Mouse (Mus musculus): ENCODE data around the gene Dlgap4. TPM values are rescaled to one million over a fixed set of nuclear protein-coding genes. Genes with fewer than 3 reads are reported as not detected.

The Dlgap4 gene
- polyA plus RNA-seq, 1 experiment from 2014 or later, result 74.8 TPM

DNA sequence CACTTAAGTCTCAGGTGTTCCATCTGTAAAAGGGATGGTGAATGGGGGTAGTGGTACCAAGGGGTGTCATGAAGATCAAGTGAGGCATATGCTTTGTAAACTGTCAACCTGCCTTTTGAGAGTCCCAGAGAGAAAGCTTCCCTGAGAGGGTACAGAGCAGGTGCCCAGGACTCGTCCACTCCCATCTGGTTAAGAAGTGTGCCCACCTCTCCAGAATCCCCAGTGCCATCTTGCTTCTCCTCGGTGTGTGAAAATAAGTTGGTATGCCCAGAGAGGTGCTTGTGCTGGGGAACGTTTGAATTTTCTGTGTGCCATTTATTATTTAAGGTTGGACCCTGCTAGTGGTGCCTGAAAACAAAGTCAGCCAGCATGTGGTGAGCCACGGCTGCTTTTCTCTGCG is 109.2 kb downstream of the Dlgap4 start:
- H3K4me2 ChIP-seq (ENCODE audit: low read length), result peak overlapping the region; percentile 80
- DNase-seq (ENCODE audit: low spot score), result no peak
- WGBS, result 68% methylated on average over 5 of the region's 5 CpGs
- ATAC-seq (replicated peaks; ENCODE audit: low FRiP score, low TSS enrichment, low read depth), result no peak
- peaks cover 64% of the 10 kb centered on the region for H3K4me1 ChIP-seq (replicated peaks; ENCODE audit: control insufficient read depth, insufficient read depth, low read length)
- H3K36me3 ChIP-seq (ENCODE audit: control insufficient read depth, insufficient read depth, low read length), result no peaks in the 10 kb centered on the region
- H3K27ac ChIP-seq (ENCODE audit: low read depth), result no peak overlapping the region
- H3K4me3 ChIP-seq (ENCODE audit: low read depth, low read length), result peak overlapping the region; percentile 84
- H3K9me3 ChIP-seq (ENCODE audit: control insufficient read depth, low read length), result no peaks in the 10 kb centered on the region
- peak overlapping the region; percentile 93 for H3K9ac ChIP-seq (ENCODE audit: low read length)
- H3K27me3 ChIP-seq (replicated peaks; ENCODE audit: control insufficient read depth, insufficient read depth, low read length), result no peaks in the 10 kb centered on the region

DNA sequence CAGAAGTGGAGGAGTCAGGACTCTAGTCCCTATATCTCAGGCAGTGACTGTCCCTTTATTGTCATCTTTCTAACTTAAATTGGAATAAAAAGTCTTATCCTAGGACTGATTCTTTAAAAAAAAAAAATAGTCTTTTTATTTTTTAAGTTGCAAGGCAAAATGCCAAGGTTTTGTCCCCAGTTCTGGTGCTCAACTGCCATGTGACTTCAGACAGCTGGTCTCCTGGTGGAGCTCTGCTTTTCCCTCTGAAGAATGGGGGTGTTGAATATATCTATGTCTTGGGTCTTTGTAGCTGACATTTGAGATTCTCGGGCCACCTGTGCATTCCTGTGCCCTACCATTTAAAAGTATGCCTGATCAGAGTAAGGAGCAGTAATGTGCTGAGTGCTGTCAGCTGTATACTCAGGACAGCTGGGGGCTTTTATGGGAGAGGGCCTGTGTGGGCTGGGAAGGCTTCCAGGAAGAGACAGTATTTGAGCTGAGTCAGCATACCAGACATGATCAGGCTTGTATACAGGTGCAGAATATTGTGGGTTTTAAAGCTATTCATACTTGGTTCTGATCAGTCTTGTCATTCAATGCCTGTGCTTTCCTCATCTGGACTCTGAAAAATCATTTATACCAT is 110.5 kb downstream of the Dlgap4 start:
- 61% methylated on average over 1 of the region's 1 CpGs for WGBS
- H3K4me1 ChIP-seq (replicated peaks; ENCODE audit: control insufficient read depth, insufficient read depth, low read length), result peaks cover 52% of the 10 kb centered on the region
- H3K9me3 ChIP-seq (ENCODE audit: control insufficient read depth, low read length), result no peaks in the 10 kb centered on the region
- H3K27me3 ChIP-seq (replicated peaks; ENCODE audit: control insufficient read depth, insufficient read depth, low read length), result no peaks in the 10 kb centered on the region
- ATAC-seq (replicated peaks; ENCODE audit: low FRiP score, low TSS enrichment, low read depth), result no peak
- H3K4me3 ChIP-seq (ENCODE audit: low read depth, low read length), result no peak overlapping the region
- no peaks in the 10 kb centered on the region for H3K36me3 ChIP-seq (ENCODE audit: control insufficient read depth, insufficient read depth, low read length)
- H3K4me2 ChIP-seq (ENCODE audit: low read length), result no peak overlapping the region
- no peak overlapping the region for H3K27ac ChIP-seq (ENCODE audit: low read depth)
- DNase-seq (ENCODE audit: low spot score), result no peak
- no peak overlapping the region for H3K9ac ChIP-seq (ENCODE audit: low read length)

DNA sequence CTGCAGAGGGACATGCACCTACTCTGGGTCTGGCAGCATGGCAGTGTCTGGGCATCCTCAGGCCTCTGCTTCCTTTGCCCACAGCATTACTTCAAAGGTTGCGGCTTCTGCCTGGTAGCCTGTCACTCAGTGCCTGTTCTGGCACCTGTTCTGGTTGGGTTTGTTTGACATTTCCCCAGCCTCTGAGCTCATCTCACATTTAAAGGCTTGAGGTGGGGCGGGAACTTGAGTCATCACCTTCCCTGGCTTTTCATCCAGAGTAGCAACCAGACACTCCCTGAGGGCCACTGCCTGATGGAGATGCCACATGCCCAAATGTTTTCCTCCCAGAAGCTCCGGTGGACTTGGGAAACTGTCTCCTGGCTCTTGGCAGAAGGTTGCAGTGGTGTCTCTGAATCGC is 111.4 kb downstream of the Dlgap4 start:
- DNase-seq (ENCODE audit: low spot score) (no peak), ATAC-seq (replicated peaks; ENCODE audit: low FRiP score, low TSS enrichment, low read depth) (no peak)
- Histone ChIP-seq H3K4me2 (ENCODE audit: low read length) (no peak overlapping the region), H3K4me1 (replicated peaks; ENCODE audit: control insufficient read depth, insufficient read depth, low read length) (peaks cover 55% of the 10 kb centered on the region), H3K27me3 (replicated peaks; ENCODE audit: control insufficient read depth, insufficient read depth, low read length) (no peaks in the 10 kb centered on the region), H3K9me3 (ENCODE audit: control insufficient read depth, low read length) (no peaks in the 10 kb centered on the region), H3K4me3 (ENCODE audit: low read depth, low read length) (no peak overlapping the region), H3K36me3 (ENCODE audit: control insufficient read depth, insufficient read depth, low read length) (no peaks in the 10 kb centered on the region), H3K9ac (ENCODE audit: low read length) (no peak overlapping the region), H3K27ac (ENCODE audit: low read depth) (no peak overlapping the region)
- WGBS, result 63% methylated on average over 4 of the region's 4 CpGs

DNA sequence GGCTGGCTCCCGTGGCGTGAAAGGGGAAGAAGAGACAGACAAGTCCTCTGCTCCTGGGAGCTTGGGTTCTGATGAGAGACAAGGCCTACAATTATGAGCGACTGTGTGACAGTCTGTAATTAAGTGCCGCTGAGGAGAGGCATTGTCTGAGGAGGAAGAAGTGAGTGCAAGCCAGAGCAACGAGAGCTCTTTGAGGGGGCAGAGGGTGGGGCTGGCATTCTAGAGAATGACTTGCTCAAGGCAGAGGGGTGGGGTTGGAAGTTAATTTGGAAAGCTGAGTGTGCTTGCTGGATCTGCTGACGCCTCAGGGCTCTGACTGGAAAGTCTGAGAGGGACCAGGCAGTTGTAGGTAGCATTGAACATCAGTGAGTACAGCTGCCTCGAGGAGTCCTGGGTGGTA is 112.8 kb downstream of the Dlgap4 start:
- DNase-seq (ENCODE audit: low spot score) (no peak), ATAC-seq (replicated peaks; ENCODE audit: low FRiP score, low TSS enrichment, low read depth) (no peak; the same call in 1 of the 2 replicates)
- H3K27me3 ChIP-seq (replicated peaks; ENCODE audit: control insufficient read depth, insufficient read depth, low read length), result no peaks in the 10 kb centered on the region
- 39% methylated on average over 7 of the region's 7 CpGs for WGBS
- H3K36me3 ChIP-seq (ENCODE audit: control insufficient read depth, insufficient read depth, low read length), result no peaks in the 10 kb centered on the region
- peaks cover 61% of the 10 kb centered on the region for H3K4me1 ChIP-seq (replicated peaks; ENCODE audit: control insufficient read depth, insufficient read depth, low read length)
- no peaks in the 10 kb centered on the region for H3K9me3 ChIP-seq (ENCODE audit: control insufficient read depth, low read length)
- no peak overlapping the region for H3K4me3 ChIP-seq (ENCODE audit: low read depth, low read length)
- H3K27ac ChIP-seq (ENCODE audit: low read depth), result peak overlapping the region; percentile 34; the same call in 1 of the 2 replicates
- no peak overlapping the region for H3K9ac ChIP-seq (ENCODE audit: low read length)
- H3K4me2 ChIP-seq (ENCODE audit: low read length), result 0 out of 2 replicates have a peak overlapping the region, but pooled peaks have one; percentile 8

DNA sequence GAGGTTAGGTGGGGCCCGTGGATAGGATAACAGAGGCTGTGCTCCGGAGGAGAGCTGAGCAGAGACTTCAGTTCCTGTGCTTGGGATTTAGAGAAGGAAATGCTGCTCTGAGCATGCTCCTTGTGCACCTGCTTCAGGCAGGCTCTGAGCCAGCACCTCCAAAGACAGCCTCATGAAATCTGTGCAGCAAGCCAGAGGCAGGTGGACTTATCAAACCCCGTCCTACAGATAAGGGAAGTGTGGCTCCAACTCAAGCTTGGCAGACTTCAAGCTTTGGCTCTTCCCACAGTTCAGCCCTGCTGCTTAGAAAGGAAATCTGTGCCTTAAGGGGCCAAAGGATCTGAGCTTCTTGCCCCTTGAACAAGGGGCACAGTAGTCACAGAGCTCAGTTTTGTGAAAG is 113.4 kb downstream of the Dlgap4 start:
- H3K9me3 ChIP-seq (ENCODE audit: control insufficient read depth, low read length), result no peaks in the 10 kb centered on the region
- WGBS, result 49% methylated on average over 3 of the region's 3 CpGs
- H3K9ac ChIP-seq (ENCODE audit: low read length), result no peak overlapping the region
- H3K27ac ChIP-seq (ENCODE audit: low read depth), result peak overlapping the region; percentile 34; the same call in 1 of the 2 replicates
- no peaks in the 10 kb centered on the region for H3K36me3 ChIP-seq (ENCODE audit: control insufficient read depth, insufficient read depth, low read length)
- no peaks in the 10 kb centered on the region for H3K27me3 ChIP-seq (replicated peaks; ENCODE audit: control insufficient read depth, insufficient read depth, low read length)
- H3K4me1 ChIP-seq (replicated peaks; ENCODE audit: control insufficient read depth, insufficient read depth, low read length), result peaks cover 63% of the 10 kb centered on the region
- no peak overlapping the region for H3K4me3 ChIP-seq (ENCODE audit: low read depth, low read length)
- no peak for DNase-seq (ENCODE audit: low spot score)
- no peak for ATAC-seq (replicated peaks; ENCODE audit: low FRiP score, low TSS enrichment, low read depth)
- H3K4me2 ChIP-seq (ENCODE audit: low read length), result 0 out of 2 replicates have a peak overlapping the region, but pooled peaks have one; percentile 8

DNA sequence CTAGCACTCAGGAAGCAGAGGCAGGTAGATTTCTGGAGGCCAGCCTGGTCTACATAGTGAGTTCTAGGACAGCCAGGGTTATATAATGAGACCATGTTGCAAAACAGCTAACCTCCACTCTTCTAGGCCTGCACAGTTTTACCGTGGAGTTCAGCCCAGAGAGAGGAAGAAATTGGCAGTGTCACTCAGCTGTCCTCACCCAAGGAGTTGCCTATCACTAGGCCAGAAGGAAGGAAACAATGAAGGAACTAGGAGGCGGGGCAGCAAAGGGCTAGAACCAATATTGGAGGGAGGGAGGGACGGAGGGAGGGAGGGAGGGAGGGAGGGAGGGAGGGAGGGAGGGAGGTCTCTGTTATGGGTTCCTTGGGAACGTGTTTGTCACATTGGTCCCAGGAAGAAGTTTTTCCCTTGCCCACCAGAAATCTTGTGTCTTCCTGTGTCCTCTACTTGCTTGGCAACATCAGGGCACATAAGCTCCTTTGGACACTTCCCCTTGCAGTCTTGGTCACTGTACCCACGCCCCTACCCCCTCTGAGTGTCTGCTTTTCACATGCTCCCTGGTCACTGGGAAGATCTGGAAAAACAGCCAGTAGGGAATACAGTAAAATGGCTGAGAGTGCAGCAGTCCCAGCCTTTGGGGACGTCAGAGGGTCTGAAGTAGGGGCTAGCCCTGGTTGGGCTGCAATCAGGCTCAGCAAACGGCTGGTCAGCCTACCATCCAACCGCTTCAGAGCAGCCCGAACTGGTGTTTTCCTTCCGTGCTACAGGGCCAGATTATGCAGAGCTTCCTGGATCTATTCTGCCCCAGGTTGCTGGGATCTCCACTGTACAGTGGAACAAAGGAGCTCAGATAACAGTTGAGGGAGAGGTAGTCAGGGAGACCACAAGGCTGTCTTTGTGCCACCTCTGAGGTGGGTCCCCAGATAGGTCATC is 116.3 kb downstream of the Dlgap4 start:
- 58% methylated on average over 9 of the region's 10 CpGs for WGBS
- peak; percentile 37 for ATAC-seq (replicated peaks; ENCODE audit: low FRiP score, low TSS enrichment, low read depth)

DNA sequence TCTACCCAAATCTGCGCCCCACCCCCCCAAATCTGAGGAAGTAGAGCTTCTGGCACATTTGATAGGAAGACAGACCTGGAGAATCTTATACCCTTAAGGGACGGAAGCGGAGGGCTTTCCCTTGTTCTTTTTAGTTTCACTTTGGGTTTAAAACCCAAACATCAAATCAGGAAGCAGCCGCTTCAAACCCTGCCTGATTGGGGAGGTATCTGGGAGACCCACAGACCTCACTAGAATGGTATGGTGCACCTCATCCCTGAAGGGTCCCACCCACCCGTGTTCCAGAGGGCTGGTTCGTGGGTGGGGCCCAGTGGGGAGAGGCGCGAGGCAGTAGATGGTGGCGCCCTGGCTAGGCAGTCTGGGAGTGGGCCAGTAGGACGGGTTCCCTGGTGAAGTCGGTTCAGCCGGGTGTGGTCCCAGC is 117.0 kb downstream of the Dlgap4 start:
- ATAC-seq (replicated peaks; ENCODE audit: low FRiP score, low TSS enrichment, low read depth) (no peak; the same call in none of the 2 replicates), DNase-seq (ENCODE audit: low spot score) (no peak)
- Histone ChIP-seq H3K9ac (ENCODE audit: low read length) (no peak overlapping the region), H3K36me3 (ENCODE audit: control insufficient read depth, insufficient read depth, low read length) (no peaks in the 10 kb centered on the region), H3K27ac (ENCODE audit: low read depth) (peak overlapping the region; percentile 62), H3K4me1 (replicated peaks; ENCODE audit: control insufficient read depth, insufficient read depth, low read length) (peaks cover 45% of the 10 kb centered on the region), H3K4me2 (ENCODE audit: low read length) (peak overlapping the region; percentile 13; the same call in 1 of the 2 replicates), H3K4me3 (ENCODE audit: low read depth, low read length) (no peak overlapping the region), H3K9me3 (ENCODE audit: control insufficient read depth, low read length) (no peaks in the 10 kb centered on the region), H3K27me3 (replicated peaks; ENCODE audit: control insufficient read depth, insufficient read depth, low read length) (no peaks in the 10 kb centered on the region)
- 76% methylated on average over 12 of the region's 12 CpGs for WGBS

More for the DNA sequence above, 116.3 kb downstream of the Dlgap4 start:
- Histone ChIP-seq H3K9ac (ENCODE audit: low read length) (0 out of 2 replicates have a peak overlapping the region, but pooled peaks have one; percentile 2), H3K4me3 (ENCODE audit: low read depth, low read length) (no peak overlapping the region), H3K36me3 (ENCODE audit: control insufficient read depth, insufficient read depth, low read length) (no peaks in the 10 kb centered on the region), H3K27me3 (replicated peaks; ENCODE audit: control insufficient read depth, insufficient read depth, low read length) (no peaks in the 10 kb centered on the region), H3K4me2 (ENCODE audit: low read length) (peak overlapping the region; percentile 13; the same call in 1 of the 2 replicates), H3K27ac (ENCODE audit: low read depth) (peak overlapping the region; percentile 62), H3K9me3 (ENCODE audit: control insufficient read depth, low read length) (no peaks in the 10 kb centered on the region), H3K4me1 (replicated peaks; ENCODE audit: control insufficient read depth, insufficient read depth, low read length) (peaks cover 52% of the 10 kb centered on the region)
- DNase-seq (ENCODE audit: low spot score), result no peak

DNA sequence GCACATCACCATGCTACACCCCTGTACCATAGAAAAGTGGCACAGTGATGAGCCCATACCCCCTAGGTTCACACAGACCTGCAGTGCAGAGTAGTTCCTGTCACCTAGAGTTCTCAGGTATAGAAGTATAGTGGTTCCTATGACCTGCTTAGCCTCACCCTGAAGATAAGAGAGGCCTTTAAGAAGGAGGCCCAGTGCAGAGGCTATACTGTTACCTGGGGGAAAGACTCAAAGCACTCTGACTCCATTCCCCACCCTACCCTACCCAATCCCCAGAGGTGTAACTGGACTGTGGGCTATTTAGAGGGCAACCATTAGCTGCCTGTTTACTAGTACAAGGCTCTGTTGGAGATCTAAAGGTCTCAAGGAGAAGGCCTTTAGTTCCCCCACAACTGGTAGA is 118.1 kb downstream of the Dlgap4 start:
- Histone ChIP-seq H3K9me3 (ENCODE audit: control insufficient read depth, low read length) (no peaks in the 10 kb centered on the region), H3K4me3 (ENCODE audit: low read depth, low read length) (no peak overlapping the region), H3K27me3 (replicated peaks; ENCODE audit: control insufficient read depth, insufficient read depth, low read length) (no peaks in the 10 kb centered on the region), H3K4me1 (replicated peaks; ENCODE audit: control insufficient read depth, insufficient read depth, low read length) (peaks cover 43% of the 10 kb centered on the region), H3K36me3 (ENCODE audit: control insufficient read depth, insufficient read depth, low read length) (no peaks in the 10 kb centered on the region), H3K4me2 (ENCODE audit: low read length) (no peak overlapping the region), H3K27ac (ENCODE audit: low read depth) (no peak overlapping the region), H3K9ac (ENCODE audit: low read length) (no peak overlapping the region)
- DNase-seq (ENCODE audit: low spot score) (no peak), ATAC-seq (replicated peaks; ENCODE audit: low FRiP score, low TSS enrichment, low read depth) (no peak)

Measured in intestine, embryonic 14.5 days (tissue).